Mouse (Mus musculus) olfactory bulb, adult 2 months (tissue): ENCODE measurements around the gene Inpp5a.

Source experiments
- CTCF ChIP-seq: fragments of 200-500 bp; IDR thresholded peaks from 2 replicates; pipeline ENCODE4 v1.5.1; 2012; ENCODE audit warnings: low read depth, mild to moderate bottlenecking, low read length, moderate library complexity; ENCODE audit not compliant: insufficient read depth
- POLR2A ChIP-seq: fragments of 200-500 bp; IDR thresholded peaks from 2 replicates; pipeline ENCODE4 v1.6.1; 2012; ENCODE audit warnings: mild to moderate bottlenecking, low read depth, low read length, moderate library complexity; ENCODE audit not compliant: insufficient read depth

DNA sequence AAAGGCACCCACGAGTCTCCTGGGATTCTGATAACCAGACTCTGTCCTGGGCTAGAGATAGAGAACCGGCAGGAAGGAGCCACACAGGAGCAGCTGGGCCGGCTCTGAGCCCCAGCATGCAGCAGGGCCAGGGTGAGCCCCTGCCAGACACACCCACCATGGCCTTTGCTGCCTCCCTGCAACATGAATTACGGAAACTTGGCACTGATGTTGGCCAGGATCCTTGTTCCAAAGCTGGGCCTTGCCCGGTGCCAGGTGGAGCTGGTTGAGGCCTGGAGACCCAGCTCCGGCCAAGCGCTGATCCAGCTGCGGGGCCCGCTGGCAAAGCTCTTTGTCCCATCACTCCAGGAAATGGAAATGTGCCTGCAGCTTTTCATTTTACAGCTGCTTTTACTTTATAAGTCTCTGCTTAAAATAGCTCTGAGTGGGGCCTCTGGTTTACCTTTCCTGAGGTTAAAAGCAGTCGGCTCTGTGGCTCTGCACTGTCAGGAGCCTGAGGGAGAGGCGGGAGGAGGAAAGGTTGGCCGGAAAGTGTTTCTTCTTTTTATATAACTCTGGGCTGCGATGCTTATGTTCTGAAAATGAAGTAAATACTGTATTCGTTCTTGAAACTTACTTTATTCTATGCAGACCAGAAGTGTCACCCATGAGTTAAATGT is 20.1 kb upstream of the Inpp5a start:
- no peak for TF ChIP-seq CTCF
- TF ChIP-seq POLR2A = no peak
